Mouse (Mus musculus): ENCODE measurements at regions not wholly inside any gene's neighbourhood (a gene's known extent, or its start where the extent isn't known, plus 50 kb on each side); places are given as distances from the start of the nearest gene placed in this dataset.

- DNase-seq (ENCODE audit: low read depth, low spot score), result no peak
- Histone ChIP-seq H3K9ac (ENCODE audit: control insufficient read depth, low read depth, low read length, poor library complexity, severe bottlenecking) (no peak overlapping the region), H3K4me3 (ENCODE audit: control insufficient read depth in 1 of 2, insufficient read depth in 1 of 2, low read depth in 2 of 2, low read length in 2 of 2) (no peak overlapping the region), H3K36me3 (ENCODE audit: control insufficient read depth in 1 of 2, insufficient read depth in 2 of 2, low read length in 2 of 2) (no peaks in the 10 kb centered on the region), H3K27me3 (ENCODE audit: control insufficient read depth in 1 of 2, insufficient read depth in 2 of 2, low read length in 2 of 2) (peaks cover 0 to 3% of the 10 kb centered on the region in 2 experiments; a peak in 2 of 4 replicates), H3K79me2 (ENCODE audit: control insufficient read depth, insufficient read depth, low read length, poor library complexity) (no peaks in the 10 kb centered on the region), H3K27ac (ENCODE audit: control insufficient read depth, low read depth, low read length) (no peak overlapping the region), H3K9me3 (replicated peaks; ENCODE audit: insufficient read depth, low read length) (no peaks in the 10 kb centered on the region), H3K4me1 (ENCODE audit: control insufficient read depth in 1 of 2, insufficient read depth in 2 of 2, low read length in 2 of 2) (no peaks in the 10 kb centered on the region)
- no peak for TF ChIP-seq RAD21 (IDR thresholded peaks at IDR 0.05; ENCODE audit: low read depth, low read length)
- TF ChIP-seq USF2 (IDR thresholded peaks at IDR 0.05; ENCODE audit: borderline replicate concordance in 1 of 2, insufficient read depth in 1 of 2, low read depth in 1 of 2, low read length in 2 of 2), result no peak
- TF ChIP-seq HCFC1 (IDR thresholded peaks at IDR 0.05; ENCODE audit: low read depth, low read length), result no peak
- TF ChIP-seq ZKSCAN1 (IDR thresholded peaks at IDR 0.05; ENCODE audit: low read depth, low read length), result no peak
- TF ChIP-seq USF1 (IDR thresholded peaks at IDR 0.05; ENCODE audit: low read depth, low read length), result no peak
- TF ChIP-seq MYB (IDR thresholded peaks at IDR 0.05; ENCODE audit: low read depth, low read length), result no peak
- no peak for TF ChIP-seq KAT2A (conservative IDR thresholded peaks at IDR 0.05; ENCODE audit: low read depth, low read length)
- TF ChIP-seq CHD2 (IDR thresholded peaks at IDR 0.05; ENCODE audit: low read length), result no peak
- no peak for TF ChIP-seq TCF12 (IDR thresholded peaks at IDR 0.05; ENCODE audit: low read depth, low read length)
Observed at GRCm38 (mm10) chr4:53339125-53340020, 100.8 kb upstream of the Slc44a1 start.

- no peak for DNase-seq (ENCODE audit: low read depth, low spot score)
- H3K4me1 ChIP-seq (ENCODE audit: control insufficient read depth in 1 of 2, insufficient read depth in 2 of 2, low read length in 2 of 2), result no peaks in the 10 kb centered on the region
- no peak overlapping the region for H3K27ac ChIP-seq (ENCODE audit: control insufficient read depth, low read depth, low read length)
- no peak for TF ChIP-seq MAX (IDR thresholded peaks at IDR 0.05; ENCODE audit: low read length)
- no peak for TF ChIP-seq MEF2A (IDR thresholded peaks at IDR 0.05; ENCODE audit: extremely low read depth, insufficient replicate concordance, low read depth, low read length, poor library complexity, severe bottlenecking)
- no peak for TF ChIP-seq ZNF384 (IDR thresholded peaks at IDR 0.05; ENCODE audit: low read depth, low read length)
- TF ChIP-seq POLR2A (IDR thresholded peaks at IDR 0.05; ENCODE audit: control insufficient read depth in 1 of 2, insufficient read depth in 1 of 2, low read depth in 1 of 2, low read length in 2 of 2, poor library complexity in 1 of 2), result no peak
- TF ChIP-seq BHLHE40 (IDR thresholded peaks at IDR 0.05; ENCODE audit: borderline replicate concordance, low read depth, low read length), result no peak
- no peak for TF ChIP-seq UBTF (IDR thresholded peaks at IDR 0.05; ENCODE audit: borderline replicate concordance, insufficient read depth, low read depth, low read length)
- no peak for TF ChIP-seq KAT2A (conservative IDR thresholded peaks at IDR 0.05; ENCODE audit: low read depth, low read length)
- TF ChIP-seq USF1 (IDR thresholded peaks at IDR 0.05; ENCODE audit: low read depth, low read length), result no peak
- no peak for TF ChIP-seq ZC3H11A (IDR thresholded peaks at IDR 0.05; ENCODE audit: low read depth, low read length)
- no peak for TF ChIP-seq SIN3A (IDR thresholded peaks at IDR 0.05; ENCODE audit: low read length)
- TF ChIP-seq GATA1 (IDR thresholded peaks at IDR 0.05; ENCODE audit: low read depth, low read length), result no peak
- TF ChIP-seq ELF1 (IDR thresholded peaks at IDR 0.05; ENCODE audit: low read depth, low read length), result no peak
- no peak for TF ChIP-seq MYC (IDR thresholded peaks at IDR 0.05; ENCODE audit: low read depth, low read length)
- TF ChIP-seq EP300 (IDR thresholded peaks at IDR 0.05; ENCODE audit: low read depth in 1 of 2, low read length in 2 of 2), result no peak
- TF ChIP-seq ZKSCAN1 (IDR thresholded peaks at IDR 0.05; ENCODE audit: low read depth, low read length), result no peak
- H3K27me3 ChIP-seq (ENCODE audit: control insufficient read depth in 1 of 2, insufficient read depth in 2 of 2, low read length in 2 of 2), result peaks cover 0 to 3% of the 10 kb centered on the region in 2 experiments; a peak in 2 of 4 replicates
- no peak overlapping the region for H3K4me3 ChIP-seq (ENCODE audit: control insufficient read depth in 1 of 2, insufficient read depth in 1 of 2, low read depth in 2 of 2, low read length in 2 of 2)
- H3K79me2 ChIP-seq (ENCODE audit: control insufficient read depth, insufficient read depth, low read length, poor library complexity), result no peaks in the 10 kb centered on the region
- H3K9me3 ChIP-seq (replicated peaks; ENCODE audit: insufficient read depth, low read length), result no peaks in the 10 kb centered on the region
- no peaks in the 10 kb centered on the region for H3K36me3 ChIP-seq (ENCODE audit: control insufficient read depth in 1 of 2, insufficient read depth in 2 of 2, low read length in 2 of 2)
- no peak overlapping the region for H3K9ac ChIP-seq (ENCODE audit: control insufficient read depth, low read depth, low read length, poor library complexity, severe bottlenecking)
Observed at GRCm38 (mm10) chr4:53338479-53338878, 101.7 kb upstream of the Slc44a1 start.
